ENCODE assay signal across 8 mouse cellular contexts in the genomic region with DNA sequence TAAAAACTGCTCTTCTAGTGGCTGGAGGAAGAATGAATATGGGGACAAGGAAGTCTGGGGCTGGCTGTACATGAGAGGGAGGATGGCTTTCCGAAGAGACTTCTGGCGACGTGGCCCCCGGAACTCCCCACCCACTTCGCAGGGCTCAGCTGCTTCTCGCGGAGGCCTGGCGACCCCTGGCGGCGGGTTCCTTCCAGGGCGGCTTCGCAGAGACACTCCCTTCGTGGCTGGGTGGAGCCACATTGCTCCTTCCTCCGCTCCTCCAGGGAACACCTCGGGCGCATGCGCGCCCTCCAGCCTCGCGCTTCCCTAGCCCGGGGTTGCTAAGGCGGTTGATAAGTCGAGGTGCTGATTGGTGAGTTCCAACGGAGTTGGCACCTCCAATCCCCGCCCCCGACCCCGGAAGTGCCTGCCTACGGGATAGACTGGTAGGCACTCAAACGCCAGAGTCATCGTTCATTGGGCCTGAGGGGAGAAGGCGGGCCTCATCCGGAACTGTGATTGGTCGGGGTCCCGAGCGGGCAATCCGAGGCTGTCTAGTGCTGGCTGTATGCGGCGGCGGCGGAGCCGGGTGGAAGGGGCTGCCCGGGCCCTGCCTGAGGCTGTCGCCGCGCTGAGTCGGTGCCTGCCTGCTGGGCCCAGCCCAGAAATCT. TPM values are rescaled to one million over a fixed set of nuclear protein-coding genes. Genes with fewer than 3 reads are reported as not detected.
A peak's percentile ranks its signal among the peaks of the same experiment; 100 is the strongest.
DNase-seq lines count a peak whose midpoint lies in the region; ATAC-seq and TF ChIP-seq lines count a peak whose summit lies in the region.

A gene (plus strand): TSS at position 535 of the 653 bp plus-strand sequence.

- peak within 1 kb of the TSS; percentile 96 for H3K4me2 ChIP-seq in hindbrain, postnatal 0 days (ENCODE audit: low read depth, low read length)

- H3K36me3 ChIP-seq in hindbrain, postnatal 0 days (ENCODE audit: insufficient read depth, low read length): no peaks in the 10 kb centered on the region

- peak; percentile 99 for ATAC-seq in hindbrain, postnatal 0 days
- ATAC-seq in megakaryocyte, adult 5-6 weeks (ENCODE audit: poor library complexity, severe bottlenecking): peak; percentile 75

- peak within 1 kb of the TSS; percentile 60 for H3K4me3 ChIP-seq in hindbrain, postnatal 0 days (ENCODE audit: low read length)
- H3K4me3 ChIP-seq in left cerebral cortex, adult 2 months: peak within 1 kb of the TSS; percentile 69

- intact Hi-C loops in left cerebral cortex, adult 2 months (cut with DNase I): loop anchor here (5.0 kb wide), 1 partner anchor 144 kb away; a partner anchor contains a TSS

- peak within 1 kb of the TSS; percentile 62 for H3K9ac ChIP-seq in hindbrain, postnatal 0 days (replicated peaks; ENCODE audit: low read length)

- no peaks in the 10 kb centered on the region for H3K27me3 ChIP-seq in hindbrain, postnatal 0 days (ENCODE audit: insufficient read depth, low read length)

- peak within 1 kb of the TSS; percentile 76 for H3K27ac ChIP-seq in hindbrain, postnatal 0 days
- peak within 1 kb of the TSS; percentile 78 for H3K27ac ChIP-seq in left cerebral cortex, adult 2 months

- under 1% methylated on average over 46 of the region's 46 CpGs for WGBS in hindbrain, postnatal 0 days

- peak; percentile 99 for TF ChIP-seq CTCF in hindbrain, postnatal 0 days (IDR thresholded peaks at IDR 0.05; ENCODE audit: low read depth)
- TF ChIP-seq CTCF in left cerebral cortex, adult 2 months (IDR thresholded peaks at IDR 0.05): no peak; the same call in none of the 2 replicates

- H3K4me1 ChIP-seq in hindbrain, postnatal 0 days (ENCODE audit: insufficient read depth, low read length): peaks cover 18% of the 10 kb centered on the region

- H3K9me3 ChIP-seq in hindbrain, postnatal 0 days (ENCODE audit: low read length): no peaks in the 10 kb centered on the region

- DNase-seq in WW6 (ENCODE audit: low read depth, low spot score): peak; percentile 94
- peak; percentile 99 to 100 for DNase-seq in cerebellum, postnatal 4 days (ENCODE audit: low spot score in 2 of 2)
- DNase-seq in gastrocnemius, adult 18-20 months (ENCODE audit: low spot score): peak; percentile 99
- DNase-seq in hindbrain, postnatal 0 days (ENCODE audit: low spot score): peak; percentile 100
- peak; percentile 99 to 100 for DNase-seq in left cerebral cortex, adult 2 months (ENCODE audit: extremely low spot score in 1 of 2, low spot score in 2 of 2)
- DNase-seq in right cerebral cortex, adult 2 months (ENCODE audit: low spot score in 2 of 2): peak; percentile 99
- DNase-seq in urinary bladder, postnatal 14 days (ENCODE audit: low spot score): peak; percentile 100

RNA-seq across cellular contexts. Expression of the gene that starts here (rescaled TPM):
- total RNA-seq in gastrocnemius, adult 18-20 months (2021): not detected
- 13.8 and 16.6 TPM in 2 replicates for total RNA-seq in hindbrain, postnatal 0 days (2014; rRNA removed)
- polyA plus RNA-seq in hindbrain, postnatal 0 days (2015; fragmentation: Nextera tagmentation; extraction: Ambion mirVana): 14.7 and 15.8 TPM in 2 replicates
- total RNA-seq in left cerebral cortex, adult 2 months (2021): 1 to 10 TPM; 1.7 to 2.2 TPM
- 3.6 and 3.7 TPM in 2 replicates for total RNA-seq in megakaryocyte, adult 5-6 weeks (2015)
- total RNA-seq in megakaryocyte, adult 5-6 weeks (2017): 12.3 and 13.0 TPM in 2 replicates

Comparison
In these comparisons a context has a peak if more than half of its experiments do, and no peak if none do; other contexts are left out.
1. Peak in every context shown above with its lines: DNase-seq, ATAC-seq, H3K4me3 ChIP-seq and H3K27ac ChIP-seq.
2. Peak in DNase-seq in gastrocnemius, adult 18-20 months; RNA of the gene not detected or under 1 TPM.